Mouse (Mus musculus) R1 (cell line): Measurements from ENCODE around the gene Myo15.
A peak's percentile ranks its signal among the peaks of the same experiment; 100 is the strongest.
"Not testable (repeated sequence)": the region's sequence is repeated elsewhere in the genome, so short reads cannot be mapped to it uniquely, and the experiment has no call there.

ENCODE experiments used
- DNase-seq: peaks from one replicate; pipeline ENCODE4 v3.0.0-alpha.2; 2018; ENCODE audit warnings: low read depth, low spot score

Gene Myo15

GRCm38 (mm10) chr11:60545433-60545832 is 76.3 kb downstream of the Myo15 start:
- DNase-seq = no peak

GRCm38 (mm10) chr11:60548112-60548511 is 79.0 kb downstream of the Myo15 start:
- no peak for DNase-seq

GRCm38 (mm10) chr11:60553091-60553490 is 84.0 kb downstream of the Myo15 start:
- no peak for DNase-seq

- DNase-seq = no peak
Observed at GRCm38 (mm10) chr11:60557675-60558074, 88.5 kb downstream of the Myo15 start.

GRCm38 (mm10) chr11:60559342-60559741 is 90.2 kb downstream of the Myo15 start:
- peak; percentile 76 for DNase-seq

- DNase-seq = not testable (repeated sequence)
Observed at GRCm38 (mm10) chr11:60574006-60574405, 104.9 kb downstream of the Myo15 start.
